Mouse (Mus musculus) G1E-ER4 (cell line): ENCODE measurements around the gene Lca5. TPM values are rescaled to one million over a fixed set of nuclear protein-coding genes. Genes with fewer than 3 reads are reported as not detected.

ENCODE experiments used
- GATA1 ChIP-seq: IDR thresholded peaks from one replicate; pipeline ENCODE4 v1.8.0; 2012; ENCODE audit warnings: low read length, inconsistent platforms
- polyA plus RNA-seq: library from polyadenylated mRNA; stranded (reverse); fragments of >175 nt; gene quantifications from 2 replicates; pipeline ENCODE4 v1.2.3, GENCODE M21; 2012

Lca5 gene
- polyA plus RNA-seq, 1 experiment: 1.5 TPM

GRCm38 (mm10) chr9:83355802-83356201, 85.1 kb downstream of the Lca5 start:
- no peak for TF ChIP-seq GATA1

- no peak for TF ChIP-seq GATA1
These were observed 87.6 kb downstream of the Lca5 start for GRCm38 (mm10) chr9:83353316-83353715.

- no peak for TF ChIP-seq GATA1
These were observed 89.8 kb downstream of the Lca5 start for GRCm38 (mm10) chr9:83351171-83351570.

GRCm38 (mm10) chr9:83350613-83351012, 90.3 kb downstream of the Lca5 start:
- no peak for TF ChIP-seq GATA1

- TF ChIP-seq GATA1: no peak
These were observed 91.0 kb downstream of the Lca5 start for GRCm38 (mm10) chr9:83349905-83350304.

GRCm38 (mm10) chr9:83349504-83349903, 91.4 kb downstream of the Lca5 start:
- no peak for TF ChIP-seq GATA1

- TF ChIP-seq GATA1: no peak
These were observed 93.4 kb downstream of the Lca5 start for GRCm38 (mm10) chr9:83347521-83347920.

GRCm38 (mm10) chr9:83342491-83343370, 98.2 kb downstream of the Lca5 start:
- no peak for TF ChIP-seq GATA1

Other genes with a start within 250 kb of the Lca5 start
- not detected in 2 replicates for gene Sh3bgrl2, start 107.2 kb upstream of the Lca5 start, polyA plus RNA-seq